Mouse (Mus musculus) midbrain, embryonic 11.5 days (tissue): ENCODE results near the gene Adam12. TPM values are rescaled to one million over a fixed set of nuclear protein-coding genes. Genes with fewer than 3 reads are reported as not detected.

Source experiments
- ATAC-seq: fragments of 200-750 bp; cut with Nextera tagmentation; 2 replicates; pipeline ENCODE4 v1.8.0; 2017; ENCODE audit warnings: moderate TSS enrichment, moderate library complexity; ENCODE audit not compliant: low FRiP score
- DNase-seq: peaks from one replicate; pipeline ENCODE4 v3.0.0; 2015; ENCODE audit warnings: low spot score; ENCODE audit errors: missing footprints
- H3K27ac ChIP-seq: fragments of 300-500 bp; sonication (generic); 2 replicates; pipeline ENCODE4 v1.5.1; 2014; ENCODE audit warnings: low read depth, low read length
- H3K27me3 ChIP-seq: fragments of 300-500 bp; sonication (generic); 2 replicates; pipeline ENCODE4 v1.6.1; 2014; ENCODE audit warnings: mild to moderate bottlenecking, low read length, moderate library complexity, mixed read lengths; ENCODE audit not compliant: control insufficient read depth, insufficient read depth
- H3K36me3 ChIP-seq: fragments of 300-500 bp; sonication (generic); 2 replicates; pipeline ENCODE4 v1.6.1; 2014; ENCODE audit warnings: mild to moderate bottlenecking, low read length, moderate library complexity, mixed read lengths; ENCODE audit not compliant: control insufficient read depth, insufficient read depth
- H3K4me1 ChIP-seq: fragments of 300-500 bp; sonication (generic); 2 replicates; pipeline ENCODE4 v1.6.1; 2014; ENCODE audit warnings: low read length; ENCODE audit not compliant: control insufficient read depth, insufficient read depth
- H3K4me2 ChIP-seq: fragments of 300-500 bp; sonication (generic); 2 replicates; pipeline ENCODE4 v1.6.1; 2014; ENCODE audit warnings: mild to moderate bottlenecking, moderate library complexity
- H3K4me3 ChIP-seq: fragments of 300-500 bp; sonication (generic); 2 replicates; pipeline ENCODE4 v1.5.1; 2014; ENCODE audit warnings: low read depth, low read length
- H3K9ac ChIP-seq: fragments of 300-500 bp; sonication (generic); 2 replicates; pipeline ENCODE4 v1.6.1; 2014; ENCODE audit warnings: low read length
- H3K9me3 ChIP-seq: fragments of 300-500 bp; sonication (generic); 2 replicates; pipeline ENCODE4 v1.6.1; 2016; ENCODE audit warnings: low read length; ENCODE audit not compliant: control insufficient read depth
- WGBS: fragments of 180-500 bp; shearing (Covaris S2); extraction: QIAGEN DNeasy Blood & Tissue Kit; methylation state at CpG from one replicate; pipeline ENCODE4 v1.1.7; 2014; 5-methylcytosine and 5-hydroxymethylcytosine counted together
- polyA plus RNA-seq: library from polyadenylated mRNA; unstranded; fragments of >200 nt; fragmentation: Nextera tagmentation; extraction: Ambion mirVana; gene quantifications from 2 replicates; pipeline ENCODE4 v1.2.1, GENCODE M21; 2014

Adam12 gene
- polyA plus RNA-seq, 1 experiment from 2014 or later: 1.5 TPM

GRCm38 (mm10) chr7:133990930-133991329 is 241.0 kb downstream of the Adam12 start:
- ATAC-seq: no peak
- Histone ChIP-seq H3K4me1 (no peaks in the 10 kb centered on the region), H3K9me3 (no peaks in the 10 kb centered on the region), H3K4me2 (no peak overlapping the region), H3K9ac (no peak overlapping the region), H3K27ac (no peak overlapping the region), H3K4me3 (no peak overlapping the region), H3K27me3 (no peaks in the 10 kb centered on the region), H3K36me3 (no peaks in the 10 kb centered on the region)
- no peak for DNase-seq

- Histone ChIP-seq H3K36me3 (no peaks in the 10 kb centered on the region), H3K9ac (no peak overlapping the region), H3K27me3 (no peaks in the 10 kb centered on the region), H3K9me3 (no peaks in the 10 kb centered on the region), H3K4me1 (no peaks in the 10 kb centered on the region), H3K27ac (no peak overlapping the region), H3K4me3 (no peak overlapping the region), H3K4me2 (no peak overlapping the region)
- WGBS: 92% methylated on average over 5 of the region's 5 CpGs
- no peak for ATAC-seq
- no peak for DNase-seq
Observed at GRCm38 (mm10) chr7:133988356-133988755, 243.6 kb downstream of the Adam12 start.

- ATAC-seq: no peak
- H3K4me3 ChIP-seq: no peak overlapping the region
Observed at GRCm38 (mm10) chr7:133986201-133986600, 245.7 kb downstream of the Adam12 start.

GRCm38 (mm10) chr7:133985648-133986047 is 246.3 kb downstream of the Adam12 start:
- H3K9ac ChIP-seq: no peak overlapping the region
- DNase-seq: no peak
- H3K36me3 ChIP-seq: no peaks in the 10 kb centered on the region
- no peak overlapping the region for H3K4me2 ChIP-seq
- no peak overlapping the region for H3K27ac ChIP-seq
- no peaks in the 10 kb centered on the region for H3K9me3 ChIP-seq
- no peak for ATAC-seq
- H3K4me3 ChIP-seq: no peak overlapping the region
- H3K27me3 ChIP-seq: no peaks in the 10 kb centered on the region
- H3K4me1 ChIP-seq: no peaks in the 10 kb centered on the region
- 88% methylated on average over 1 of the region's 1 CpGs for WGBS

More at GRCm38 (mm10) chr7:133986201-133986600, 245.7 kb downstream of the Adam12 start:
- H3K4me2 ChIP-seq: no peak overlapping the region
- WGBS: 89% methylated on average over 4 of the region's 4 CpGs
- H3K9me3 ChIP-seq: no peaks in the 10 kb centered on the region
- no peak for DNase-seq
- no peaks in the 10 kb centered on the region for H3K27me3 ChIP-seq
- no peak overlapping the region for H3K27ac ChIP-seq
- H3K36me3 ChIP-seq: no peaks in the 10 kb centered on the region
- no peak overlapping the region for H3K9ac ChIP-seq
- no peaks in the 10 kb centered on the region for H3K4me1 ChIP-seq

GRCm38 (mm10) chr7:133976388-133977122 is 255.4 kb downstream of the Adam12 start:
- no peak for DNase-seq
- Histone ChIP-seq H3K4me2 (no peak overlapping the region), H3K9me3 (no peaks in the 10 kb centered on the region), H3K9ac (no peak overlapping the region), H3K4me1 (no peaks in the 10 kb centered on the region), H3K27me3 (no peaks in the 10 kb centered on the region), H3K4me3 (no peak overlapping the region), H3K36me3 (no peaks in the 10 kb centered on the region), H3K27ac (no peak overlapping the region)
- ATAC-seq: no peak
- 70% methylated on average over 8 of the region's 8 CpGs for WGBS

- Histone ChIP-seq H3K4me2 (no peak overlapping the region), H3K27me3 (no peaks in the 10 kb centered on the region), H3K4me1 (no peaks in the 10 kb centered on the region), H3K9me3 (no peaks in the 10 kb centered on the region), H3K36me3 (no peaks in the 10 kb centered on the region), H3K27ac (no peak overlapping the region), H3K9ac (no peak overlapping the region), H3K4me3 (no peak overlapping the region)
- DNase-seq (no peak), ATAC-seq (no peak)
- WGBS: 80% methylated on average over 1 of the region's 1 CpGs
Observed at GRCm38 (mm10) chr7:133971086-133971485, 260.9 kb downstream of the Adam12 start.

GRCm38 (mm10) chr7:133970407-133970806 is 261.5 kb downstream of the Adam12 start:
- no peak overlapping the region for H3K4me2 ChIP-seq
- H3K9me3 ChIP-seq: no peaks in the 10 kb centered on the region
- no peak overlapping the region for H3K27ac ChIP-seq
- DNase-seq (no peak), ATAC-seq (no peak)
- H3K4me3 ChIP-seq: no peak overlapping the region
- H3K9ac ChIP-seq: no peak overlapping the region
- no peaks in the 10 kb centered on the region for H3K27me3 ChIP-seq
- 61% methylated on average over 5 of the region's 5 CpGs for WGBS
- no peaks in the 10 kb centered on the region for H3K36me3 ChIP-seq
- no peaks in the 10 kb centered on the region for H3K4me1 ChIP-seq

GRCm38 (mm10) chr7:133967906-133968305 is 264.0 kb downstream of the Adam12 start:
- no peaks in the 10 kb centered on the region for H3K27me3 ChIP-seq
- no peaks in the 10 kb centered on the region for H3K4me1 ChIP-seq
- no peak overlapping the region for H3K9ac ChIP-seq
- no peak for ATAC-seq
- no peak for DNase-seq
- no peaks in the 10 kb centered on the region for H3K9me3 ChIP-seq
- H3K27ac ChIP-seq: no peak overlapping the region
- H3K4me2 ChIP-seq: no peak overlapping the region
- no peaks in the 10 kb centered on the region for H3K36me3 ChIP-seq
- H3K4me3 ChIP-seq: no peak overlapping the region
- 27% methylated on average over 5 of the region's 5 CpGs for WGBS

- Histone ChIP-seq H3K36me3 (no peaks in the 10 kb centered on the region), H3K4me1 (no peaks in the 10 kb centered on the region), H3K27me3 (no peaks in the 10 kb centered on the region), H3K4me3 (no peak overlapping the region), H3K9me3 (no peaks in the 10 kb centered on the region), H3K4me2 (no peak overlapping the region), H3K9ac (no peak overlapping the region), H3K27ac (no peak overlapping the region)
- ATAC-seq (no peak), DNase-seq (no peak)
- WGBS: 78% methylated on average over 8 of the region's 8 CpGs
Observed at GRCm38 (mm10) chr7:133963501-133963900, 268.4 kb downstream of the Adam12 start.
